Mouse (Mus musculus) MEL (cell line): Measurements from ENCODE around the gene Wfs1. TPM values are rescaled to one million over a fixed set of nuclear protein-coding genes. Genes with fewer than 3 reads are reported as not detected.

Source experiments
- DNase-seq: peaks from one replicate; pipeline ENCODE4 v3.0.0; 2011; ENCODE audit warnings: low read depth, low spot score
- H3K27ac ChIP-seq: 2 replicates; pipeline ENCODE4 v1.5.1; 2012; ENCODE audit warnings: low read depth, mild to moderate bottlenecking, control low read depth, low read length, moderate library complexity; ENCODE audit not compliant: control insufficient read depth
- H3K27me3 ChIP-seq, 2 experiments: fragments of 150-350 bp in 1 of 2; sonication (generic) in 1 of 2; 2 replicates each; pipeline ENCODE4 v1.6.1; 2012; ENCODE audit warnings: low read length in 2 of 2, mild to moderate bottlenecking in 2 of 2, improper control_type of control experiment in 1 of 2, moderate library complexity in 1 of 2; ENCODE audit not compliant: insufficient read depth in 2 of 2, control insufficient read depth in 1 of 2
- H3K36me3 ChIP-seq, 2 experiments: 2 replicates each; pipeline ENCODE4 v1.6.1; 2012 to 2014; ENCODE audit warnings: low read length in 2 of 2, improper control_type of control experiment in 1 of 2, inconsistent platforms in 1 of 2, mild to moderate bottlenecking in 1 of 2; ENCODE audit not compliant: insufficient read depth in 2 of 2, control insufficient read depth in 1 of 2
- H3K4me1 ChIP-seq, 2 experiments: fragments of 150-350 bp in 1 of 2; sonication (generic) in 1 of 2; 2 replicates each; pipeline ENCODE4 v1.6.1; 2012; ENCODE audit warnings: low read length in 2 of 2, improper control_type of control experiment in 1 of 2, mild to moderate bottlenecking in 1 of 2; ENCODE audit not compliant: insufficient read depth in 2 of 2, control insufficient read depth in 1 of 2
- H3K4me3 ChIP-seq, 2 experiments: fragments of 150-350 bp in 1 of 2; sonication (generic) in 1 of 2; 2 replicates each; pipeline ENCODE4 v1.5.1; 2012; ENCODE audit warnings: low read depth in 2 of 2, low read length in 2 of 2, mild to moderate bottlenecking in 2 of 2, moderate library complexity in 2 of 2, control low read depth in 1 of 2, improper control_type of control experiment in 1 of 2; ENCODE audit not compliant: control insufficient read depth in 1 of 2, insufficient read depth in 1 of 2
- H3K79me2 ChIP-seq: 2 replicates; pipeline ENCODE4 v1.6.1; 2012; ENCODE audit warnings: mild to moderate bottlenecking, low read length, moderate library complexity; ENCODE audit not compliant: control insufficient read depth, poor library complexity, insufficient read depth
- H3K9ac ChIP-seq: 2 replicates; pipeline ENCODE4 v1.6.1; 2012; ENCODE audit warnings: low read depth, mild to moderate bottlenecking, control low read depth, low read length, moderate library complexity; ENCODE audit not compliant: control insufficient read depth, poor library complexity, severe bottlenecking
- H3K9me3 ChIP-seq: fragments of 150-350 bp; sonication (generic); replicated peaks from 2 replicates; pipeline ENCODE4 v1.6.1; 2012; ENCODE audit warnings: mild to moderate bottlenecking, low read length, improper control_type of control experiment, moderate library complexity; ENCODE audit not compliant: insufficient read depth
- BHLHE40 ChIP-seq: IDR thresholded peaks from 2 replicates; pipeline ENCODE4 v1.6.1; 2012; ENCODE audit warnings: low read depth, mild to moderate bottlenecking, inconsistent platforms, low read length, improper control_type of control experiment, borderline replicate concordance
- CHD1 ChIP-seq: IDR thresholded peaks from 2 replicates; pipeline ENCODE4 v1.6.1; 2012; ENCODE audit warnings: low read depth, mild to moderate bottlenecking, inconsistent platforms, low read length, improper control_type of control experiment
- CHD2 ChIP-seq: IDR thresholded peaks from 2 replicates; pipeline ENCODE4 v1.6.1; 2011; ENCODE audit warnings: low read length, improper control_type of control experiment
- CTCF ChIP-seq, 3 experiments: IDR thresholded peaks in 2 of 3; conservative IDR thresholded peaks in 1 of 3; 2 replicates each; pipeline ENCODE4 v1.5.1; 2011 to 2012; ENCODE audit warnings: low read length in 3 of 3, low read depth in 2 of 3, mild to moderate bottlenecking in 2 of 3, improper control_type of control experiment in 1 of 3, inconsistent platforms in 1 of 3, mixed read lengths in 1 of 3, moderate library complexity in 1 of 3; ENCODE audit not compliant: control insufficient read depth in 1 of 3, insufficient read depth in 1 of 3, poor library complexity in 1 of 3, severe bottlenecking in 1 of 3
- E2F4 ChIP-seq: IDR thresholded peaks from 2 replicates; pipeline ENCODE4 v1.6.1; 2011; ENCODE audit warnings: low read depth, low read length, improper control_type of control experiment, borderline replicate concordance
- EP300 ChIP-seq, 2 experiments: IDR thresholded peaks; 2 replicates each; pipeline ENCODE4 v1.6.1; 2011; ENCODE audit warnings: improper control_type of control experiment in 2 of 2, low read length in 2 of 2, low read depth in 1 of 2, mild to moderate bottlenecking in 1 of 2
- ETS1 ChIP-seq: IDR thresholded peaks from 2 replicates; pipeline ENCODE4 v1.6.1; 2012; ENCODE audit warnings: low read depth, mild to moderate bottlenecking, inconsistent platforms, low read length, improper control_type of control experiment, moderate library complexity
- GABPA ChIP-seq: IDR thresholded peaks from 2 replicates; pipeline ENCODE4 v1.6.1; 2012; ENCODE audit warnings: low read depth, mild to moderate bottlenecking, inconsistent platforms, low read length, improper control_type of control experiment, moderate library complexity
- GATA1 ChIP-seq: IDR thresholded peaks from 2 replicates; pipeline ENCODE4 v1.6.1; 2011; ENCODE audit warnings: low read depth, low read length, improper control_type of control experiment
- MAFK ChIP-seq: IDR thresholded peaks from 2 replicates; pipeline ENCODE4 v1.6.1; 2011; ENCODE audit warnings: low read depth, mild to moderate bottlenecking, low read length, improper control_type of control experiment, borderline replicate concordance
- MAX ChIP-seq: IDR thresholded peaks from 2 replicates; pipeline ENCODE4 v1.6.1; 2011; ENCODE audit warnings: low read length, improper control_type of control experiment
- MAZ ChIP-seq: IDR thresholded peaks from 2 replicates; pipeline ENCODE4 v1.6.1; 2012; ENCODE audit warnings: low read depth, mild to moderate bottlenecking, inconsistent platforms, low read length, improper control_type of control experiment
- MXI1 ChIP-seq: IDR thresholded peaks from 2 replicates; pipeline ENCODE4 v1.6.1; 2011; ENCODE audit warnings: mild to moderate bottlenecking, low read depth, low read length, improper control_type of control experiment
- MYB ChIP-seq: IDR thresholded peaks from 2 replicates; pipeline ENCODE4 v1.6.1; 2011; ENCODE audit warnings: mild to moderate bottlenecking, low read depth, low read length, improper control_type of control experiment
- NELFE ChIP-seq: IDR thresholded peaks from 2 replicates; pipeline ENCODE4 v1.6.1; 2011; ENCODE audit warnings: low read depth, low read length, improper control_type of control experiment
- RAD21 ChIP-seq: IDR thresholded peaks from 2 replicates; pipeline ENCODE4 v1.6.1; 2011; ENCODE audit warnings: mild to moderate bottlenecking, low read depth, low read length, improper control_type of control experiment
- RCOR1 ChIP-seq: IDR thresholded peaks from 2 replicates; pipeline ENCODE4 v1.6.1; 2012; ENCODE audit warnings: low read depth, mild to moderate bottlenecking, inconsistent platforms, low read length, improper control_type of control experiment
- SIN3A ChIP-seq: IDR thresholded peaks from 2 replicates; pipeline ENCODE4 v1.6.1; 2012; ENCODE audit warnings: low read length, improper control_type of control experiment, inconsistent platforms
- SMC3 ChIP-seq: IDR thresholded peaks from 2 replicates; pipeline ENCODE4 v1.6.1; 2011; ENCODE audit warnings: low read depth, low read length, improper control_type of control experiment
- TAL1 ChIP-seq: IDR thresholded peaks from 2 replicates; pipeline ENCODE4 v1.6.1; 2012; ENCODE audit warnings: mild to moderate bottlenecking, inconsistent platforms, low read length, moderate library complexity, mixed read lengths
- TBP ChIP-seq: IDR thresholded peaks from 2 replicates; pipeline ENCODE4 v1.8.0; 2011; ENCODE audit warnings: low read depth, low read length, improper control_type of control experiment
- TCF12 ChIP-seq: IDR thresholded peaks from 2 replicates; pipeline ENCODE4 v1.6.1; 2014; ENCODE audit warnings: low read depth, mild to moderate bottlenecking, inconsistent platforms, low read length, improper control_type of control experiment, moderate library complexity
- UBTF ChIP-seq: IDR thresholded peaks from 2 replicates; pipeline ENCODE4 v1.6.1; 2012; ENCODE audit warnings: low read depth, mild to moderate bottlenecking, inconsistent platforms, low read length, improper control_type of control experiment, moderate library complexity, borderline replicate concordance; ENCODE audit not compliant: insufficient read depth
- USF2 ChIP-seq, 2 experiments: IDR thresholded peaks; 2 replicates each; pipeline ENCODE4 v1.6.1; 2011 to 2012; ENCODE audit warnings: improper control_type of control experiment in 2 of 2, low read length in 2 of 2, borderline replicate concordance in 1 of 2, inconsistent platforms in 1 of 2, low read depth in 1 of 2, mild to moderate bottlenecking in 1 of 2; ENCODE audit not compliant: insufficient read depth in 1 of 2
- ZMIZ1 ChIP-seq: IDR thresholded peaks from 2 replicates; pipeline ENCODE4 v1.6.1; 2012; ENCODE audit warnings: low read depth, mild to moderate bottlenecking, inconsistent platforms, low read length, improper control_type of control experiment, moderate library complexity
- ZNF384 ChIP-seq: IDR thresholded peaks from 2 replicates; pipeline ENCODE4 v1.6.1; 2012; ENCODE audit warnings: low read depth, mild to moderate bottlenecking, inconsistent platforms, low read length, improper control_type of control experiment
- polyA plus RNA-seq, 2 experiments: library from polyadenylated mRNA; stranded (reverse) in 1 of 2; unstranded in 1 of 2; fragments of >175 nt in 1 of 2; fragments of >200 nt in 1 of 2; gene quantifications; 2 replicates each; pipeline versions ENCODE4 v1.2.1 to v1.2.4; 2012; ENCODE audit warnings: low replicate concordance in 2 of 2, low read depth in 1 of 2; ENCODE audit not compliant: insufficient read length in 2 of 2, insufficient read depth in 1 of 2, missing spikeins in 1 of 2
- total RNA-seq: library from RNA; depleted of rRNA; stranded (reverse); fragments of 300-350 nt; gene quantifications from 2 replicates; pipeline ENCODE4 v1.2.3, GENCODE M21; 2012

The Wfs1 gene
- total and polyA plus RNA-seq, 3 experiments = not detected

DNA sequence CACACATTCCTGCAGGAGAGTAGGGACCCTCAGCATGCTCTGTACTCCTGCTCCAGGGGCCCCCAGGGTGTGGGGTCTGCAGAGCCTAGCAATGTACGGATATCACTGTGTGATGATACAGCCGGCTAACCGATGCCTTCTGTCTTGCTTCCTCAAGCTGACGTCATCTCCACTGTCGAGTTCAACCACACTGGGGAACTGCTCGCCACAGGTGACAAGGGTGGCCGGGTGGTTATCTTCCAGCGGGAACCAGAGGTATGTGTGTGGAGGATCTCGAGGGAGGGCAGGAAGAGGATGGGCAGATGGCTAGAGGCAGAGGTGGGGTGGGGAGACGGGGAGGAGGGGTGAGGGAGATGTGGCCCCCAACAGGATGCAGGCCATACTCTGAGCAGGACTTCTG lies 66.2 kb downstream of the Wfs1 start (continued):
- no peak for TF ChIP-seq CHD1

GRCm38 (mm10) chr5:36921871-36922270 lies 67.1 kb downstream of the Wfs1 start:
- no peaks in the 10 kb centered on the region for H3K9me3 ChIP-seq
- H3K79me2 ChIP-seq = no peaks in the 10 kb centered on the region
- no peak overlapping the region for H3K4me3 ChIP-seq
- H3K36me3 ChIP-seq = no peaks in the 10 kb centered on the region
- H3K9ac ChIP-seq = no peak overlapping the region
- no peak for TF ChIP-seq ZNF384
- no peak for TF ChIP-seq MAZ
- TF ChIP-seq NELFE = no peak
- no peak for TF ChIP-seq MXI1
- no peak for TF ChIP-seq EP300 (IDR thresholded peaks at IDR 0.05; ENCODE audit: low read depth in 1 of 2, low read length in 2 of 2)
- TF ChIP-seq MAFK = no peak
- TF ChIP-seq GATA1 = no peak
- TF ChIP-seq CHD1 = no peak
- TF ChIP-seq MAX = no peak
- TF ChIP-seq CTCF (IDR thresholded peaks at IDR 0.05 in 2 of 3, conservative IDR thresholded peaks at IDR 0.05 in 1 of 3; ENCODE audit: control insufficient read depth in 1 of 3, insufficient read depth in 1 of 3, low read depth in 2 of 3, low read length in 3 of 3, poor library complexity in 1 of 3, severe bottlenecking in 1 of 3) = no peak
- no peak for TF ChIP-seq ETS1
- TF ChIP-seq E2F4 = no peak
- TF ChIP-seq CHD2 = no peak
- no peak for TF ChIP-seq USF2 (IDR thresholded peaks at IDR 0.05; ENCODE audit: borderline replicate concordance in 1 of 2, insufficient read depth in 1 of 2, low read depth in 1 of 2, low read length in 2 of 2)
- no peak for TF ChIP-seq TAL1
- no peak for TF ChIP-seq SMC3
- no peak for TF ChIP-seq GABPA
- TF ChIP-seq RCOR1 = no peak
- no peak for TF ChIP-seq TBP
- TF ChIP-seq MYB = no peak
- no peak for DNase-seq
- no peaks in the 10 kb centered on the region for H3K27me3 ChIP-seq
- no peak overlapping the region for H3K27ac ChIP-seq
- H3K4me1 ChIP-seq = no peaks in the 10 kb centered on the region

DNA sequence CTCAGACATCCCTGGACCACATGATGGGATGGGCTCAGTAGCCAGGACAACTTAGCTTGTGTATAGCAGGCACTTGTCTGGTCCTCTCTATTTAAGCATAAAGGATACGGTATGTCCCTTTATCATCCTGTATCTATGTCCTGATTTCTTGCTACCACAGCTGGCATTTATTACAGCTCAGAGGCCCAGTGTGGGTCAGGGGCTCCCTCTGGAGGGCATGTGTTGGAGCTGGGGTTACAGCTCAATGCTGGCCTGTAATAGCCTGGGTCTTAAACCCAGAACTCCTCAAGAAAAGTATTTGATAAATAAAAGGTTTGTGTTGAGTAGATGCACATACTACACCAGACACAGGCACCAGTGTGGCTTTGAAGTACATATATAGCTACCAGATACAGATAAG lies 68.9 kb downstream of the Wfs1 start:
- Histone ChIP-seq H3K27ac (no peak overlapping the region), H3K9ac (no peak overlapping the region), H3K79me2 (no peaks in the 10 kb centered on the region), H3K27me3 (no peaks in the 10 kb centered on the region), H3K4me3 (no peak overlapping the region), H3K4me1 (no peaks in the 10 kb centered on the region), H3K36me3 (no peaks in the 10 kb centered on the region), H3K9me3 (no peaks in the 10 kb centered on the region)
- no peak for TF ChIP-seq SMC3
- TF ChIP-seq ZMIZ1 = no peak
- TF ChIP-seq UBTF = no peak
- TF ChIP-seq TCF12 = no peak
- TF ChIP-seq RAD21 = no peak
- no peak for TF ChIP-seq BHLHE40
- TF ChIP-seq SIN3A = no peak
- no peak for DNase-seq
